25 mouse cellular contexts compared by ENCODE assay signal in genomic region chrX:20794229-20794628, GRCm38 (mm10). TPM values are rescaled to one million over a fixed set of nuclear protein-coding genes. Genes with fewer than 3 reads are reported as not detected.
DNase-seq lines count a peak whose midpoint lies in the region; ATAC-seq and TF ChIP-seq lines count a peak whose summit lies in the region.
"Had no signal": no experiment of that assay in that cellular context is flagged by ENCODE, and none has a peak within 500 bp of the region (broad histone marks: within the 10 kb centered on the region; RNA-seq: fewer than 3 reads in every experiment).

No protein-coding gene starts in this region.

- no peaks in the 10 kb centered on the region for H3K9me3 ChIP-seq in E14TG2a.4 (ENCODE audit: low read length)
- H3K9me3 ChIP-seq in stomach, postnatal 0 days (ENCODE audit: control insufficient read depth, low read length) = no peaks in the 10 kb centered on the region
- H3K9me3 ChIP-seq: embryonic facial prominence, embryonic 13.5 days; embryonic facial prominence, embryonic 15.5 days; forebrain, embryonic 10.5 days; forebrain, embryonic 12.5 days had no signal

- H3K4me1 ChIP-seq in E14TG2a.4 (replicated peaks; ENCODE audit: low read depth, low read length) = peaks cover 47% of the 10 kb centered on the region
- H3K4me1 ChIP-seq in stomach, postnatal 0 days (replicated peaks; ENCODE audit: control insufficient read depth, insufficient read depth) = no peaks in the 10 kb centered on the region
- H3K4me1 ChIP-seq: embryonic facial prominence, embryonic 13.5 days; embryonic facial prominence, embryonic 15.5 days; forebrain, embryonic 10.5 days; forebrain, embryonic 12.5 days had no signal

- DNase-seq in ES-CJ7 (ENCODE audit: low read depth, low spot score) (peak; percentile 59), ZHBTc4 (ENCODE audit: low read depth, low spot score) (peak; percentile 62)
- DNase-seq in stomach, postnatal 0 days (ENCODE audit: low spot score) = no peak
- no peak for DNase-seq in frontal cortex, postnatal 25 days (ENCODE audit: low spot score in 2 of 2)
- DNase-seq: adrenal gland, adult 2 months; adrenal gland, postnatal 10 days; adrenal gland, postnatal 25 days; B cell, adult 2 months; cerebellum, adult 11 months; cerebellum, adult 18-20 months; cerebellum, adult 8-10 months; cerebellum, adult 9-11 months; cerebellum, postnatal 14 days; cerebellum, postnatal 36 days; embryo, embryonic 11 days had no signal

- no peak overlapping the region for H3K9ac ChIP-seq in stomach, postnatal 0 days (ENCODE audit: low read length)
- H3K9ac ChIP-seq: embryonic facial prominence, embryonic 13.5 days; embryonic facial prominence, embryonic 15.5 days; forebrain, embryonic 12.5 days had no signal

- no peak for ATAC-seq in stomach, postnatal 0 days (ENCODE audit: low FRiP score, low TSS enrichment)
- ATAC-seq: CD4-positive, CD25-positive, alpha-beta regulatory T cell, adult 4 months; forebrain, embryonic 14.5 days; forebrain, embryonic 16.5 days had no signal

- no peaks in the 10 kb centered on the region for H3K36me3 ChIP-seq in E14TG2a.4 (ENCODE audit: insufficient read depth, low read length)
- H3K36me3 ChIP-seq in stomach, postnatal 0 days (ENCODE audit: control insufficient read depth, insufficient read depth, low read length) = no peaks in the 10 kb centered on the region
- H3K36me3 ChIP-seq: embryonic facial prominence, embryonic 13.5 days; embryonic facial prominence, embryonic 15.5 days; forebrain, embryonic 10.5 days; forebrain, embryonic 12.5 days had no signal

- H3K27ac ChIP-seq in stomach, postnatal 0 days (replicated peaks) = no peak overlapping the region
- H3K27ac ChIP-seq: embryonic facial prominence, embryonic 13.5 days; embryonic facial prominence, embryonic 15.5 days; forebrain, embryonic 10.5 days; forebrain, embryonic 12.5 days had no signal

- H3K4me3 ChIP-seq in E14TG2a.4 (replicated peaks; ENCODE audit: low read length) = 0 out of 2 replicates have a peak overlapping the region, but pooled peaks have one; percentile 17
- H3K4me3 ChIP-seq in stomach, postnatal 0 days (ENCODE audit: low read depth, low read length) = no peak overlapping the region
- H3K4me3 ChIP-seq: embryonic facial prominence, embryonic 13.5 days; embryonic facial prominence, embryonic 15.5 days; erythroblast, embryonic 14.5 days; forebrain, embryonic 10.5 days; forebrain, embryonic 12.5 days had no signal

- H3K4me2 ChIP-seq in stomach, postnatal 0 days (replicated peaks; ENCODE audit: low read depth) = no peak overlapping the region
- H3K4me2 ChIP-seq: embryonic facial prominence, embryonic 13.5 days; embryonic facial prominence, embryonic 15.5 days; forebrain, embryonic 12.5 days had no signal

- whole genome bisulfite sequencing in stomach, postnatal 0 days = 43% methylated on average over 5 of the region's 5 CpGs

- no peak for TF ChIP-seq EP300 in stomach, postnatal 0 days (optimal IDR thresholded peaks at IDR 0.05)

- H3K27me3 ChIP-seq in E14TG2a.4 (ENCODE audit: insufficient read depth, low read length) = no peaks in the 10 kb centered on the region
- no peaks in the 10 kb centered on the region for H3K27me3 ChIP-seq in stomach, postnatal 0 days (ENCODE audit: control insufficient read depth, insufficient read depth, low read length)
- H3K27me3 ChIP-seq: CH12.LX; embryonic facial prominence, embryonic 13.5 days; embryonic facial prominence, embryonic 15.5 days; forebrain, embryonic 12.5 days had no signal

- TF ChIP-seq CTCF in E14TG2a.4 (conservative IDR thresholded peaks at IDR 0.05; ENCODE audit: low read length) = no peak
- TF ChIP-seq CTCF in stomach, postnatal 0 days (IDR thresholded peaks at IDR 0.05; ENCODE audit: low read depth) = no peak

RNA-seq across cellular contexts. Expression of gene Araf, which starts 3.4 kb away (rescaled TPM):
- polyA plus RNA-seq in stomach, postnatal 0 days (2015; fragmentation: Nextera tagmentation; extraction: Ambion mirVana) = 55.4 and 61.7 TPM in 2 replicates

Comparison
In these comparisons a context has a peak if more than half of its experiments do, and no peak if none do; other contexts are left out.
1. DNase-seq: peak in ES-CJ7 (single experiment) and ZHBTc4 (single experiment); none in stomach, postnatal 0 days (single experiment) and frontal cortex, postnatal 25 days (0 of 2).